Mouse (Mus musculus): ENCODE results near the gene Timp2.
"Not testable (repeated sequence)": the region's sequence is repeated elsewhere in the genome, so short reads cannot be mapped to it uniquely, and the experiment has no call there.

The Timp2 gene

DNA sequence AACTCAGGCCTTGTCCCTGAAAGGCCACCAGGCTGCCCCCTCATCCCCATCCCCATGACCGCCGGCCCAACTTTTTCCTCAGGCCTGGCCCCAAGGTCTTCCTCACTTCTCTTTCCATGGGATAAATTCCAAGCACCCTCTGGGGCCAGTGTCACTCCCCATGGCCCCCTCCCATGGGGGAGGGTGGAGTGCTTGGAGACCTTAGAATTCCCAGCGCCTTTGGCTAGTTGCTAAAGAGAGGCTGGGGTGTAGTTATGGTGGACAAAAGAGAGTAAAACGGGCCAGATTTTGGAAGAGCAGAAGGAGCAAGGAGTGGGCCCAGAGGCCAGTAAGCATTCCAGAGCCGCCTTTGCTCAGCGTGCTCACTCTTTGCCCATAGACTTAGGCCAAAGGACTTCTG, at the start of gene Timp2:
Gene Timp2, minus strand, starts transcription at position 101 of the 400 bp plus-strand sequence.
- no peak for DNase-seq (ENCODE audit: low read depth, low spot score)

DNA sequence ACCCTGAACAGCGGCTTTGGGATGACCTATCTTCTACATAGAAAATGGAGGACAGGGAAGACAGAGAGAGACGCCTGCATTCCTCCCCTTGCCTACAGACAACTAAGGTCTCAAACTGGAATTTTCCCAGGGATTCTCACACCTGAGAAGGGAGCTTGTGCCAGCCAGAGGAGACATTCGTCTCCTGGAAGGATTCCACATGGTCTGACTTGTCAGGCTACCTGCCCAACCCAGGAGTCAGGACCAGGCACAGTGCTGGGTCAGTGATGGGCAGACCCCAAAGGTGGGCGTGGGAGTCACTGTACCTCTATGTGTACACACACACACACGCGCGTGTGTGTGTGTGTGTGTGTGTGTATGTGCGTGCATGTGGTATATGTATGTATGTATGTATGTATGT, 49.8 kb upstream of the Timp2 start:
- DNase-seq (ENCODE audit: low read depth, low spot score) = no peak

DNA sequence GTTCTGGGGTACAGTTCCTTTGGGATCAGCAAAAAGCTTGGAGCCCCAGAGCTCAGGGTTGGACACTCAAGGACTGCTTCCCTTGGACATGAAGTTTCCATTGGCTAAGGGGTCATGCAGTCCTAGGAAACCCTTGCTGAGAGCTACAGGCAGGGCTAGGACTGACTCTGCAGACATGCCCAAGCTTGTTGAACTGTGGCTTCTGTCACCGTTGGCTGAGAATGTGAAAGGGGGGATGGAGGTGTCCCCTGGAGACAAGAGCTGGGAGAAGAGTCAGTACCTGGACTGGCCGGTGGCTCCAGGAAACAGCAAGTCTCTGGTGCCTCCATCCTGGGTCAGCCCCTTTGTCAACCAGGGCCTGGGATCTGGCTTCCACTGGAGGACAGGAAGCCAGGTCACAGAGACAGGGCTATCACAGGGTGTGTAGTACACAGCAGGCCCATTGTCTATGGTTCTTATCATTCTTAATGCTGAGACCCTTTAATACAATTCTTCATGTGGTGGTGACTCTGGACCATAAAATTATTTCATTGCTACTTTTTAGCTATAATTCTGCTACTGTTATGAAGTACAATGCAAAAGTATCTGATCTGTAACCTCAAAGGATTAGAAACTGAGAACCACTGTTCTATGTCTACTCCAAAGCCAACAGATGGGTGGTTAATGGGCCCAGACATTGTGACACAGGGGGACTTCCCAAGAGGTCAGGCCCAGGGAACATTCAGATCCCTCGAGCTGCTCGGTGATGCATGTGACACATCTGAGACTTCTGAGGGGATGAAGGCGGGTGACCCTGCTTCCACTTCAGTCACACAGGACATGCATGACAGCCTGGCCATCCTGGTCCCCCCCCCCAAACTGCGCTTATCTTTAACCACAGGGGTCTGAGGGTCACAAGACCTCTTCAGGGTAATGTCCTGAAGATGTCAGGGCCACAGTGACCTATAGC, 48.7 kb upstream of the Timp2 start:
- DNase-seq (ENCODE audit: low read depth, low spot score) = no peak

DNA sequence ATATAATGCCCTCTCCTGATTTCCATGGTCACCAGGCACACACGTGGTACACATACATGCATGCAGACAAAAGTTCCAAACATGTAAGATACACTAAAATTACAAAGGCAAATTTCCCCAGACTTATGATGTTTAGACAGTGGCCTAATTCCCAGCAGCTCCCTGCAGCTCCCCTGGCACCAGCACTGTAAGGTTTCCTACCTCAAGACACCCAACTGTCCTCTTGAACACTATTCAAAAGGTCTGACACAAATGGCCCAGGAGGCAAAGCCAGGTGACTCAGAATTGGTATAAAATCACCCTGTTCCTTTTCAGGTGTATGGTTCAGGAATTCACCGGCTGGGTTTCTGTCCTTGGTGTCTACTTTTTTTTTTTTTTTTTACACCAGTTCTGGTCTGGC, 47.6 kb upstream of the Timp2 start:
- DNase-seq (ENCODE audit: low read depth, low spot score) = no peak

DNA sequence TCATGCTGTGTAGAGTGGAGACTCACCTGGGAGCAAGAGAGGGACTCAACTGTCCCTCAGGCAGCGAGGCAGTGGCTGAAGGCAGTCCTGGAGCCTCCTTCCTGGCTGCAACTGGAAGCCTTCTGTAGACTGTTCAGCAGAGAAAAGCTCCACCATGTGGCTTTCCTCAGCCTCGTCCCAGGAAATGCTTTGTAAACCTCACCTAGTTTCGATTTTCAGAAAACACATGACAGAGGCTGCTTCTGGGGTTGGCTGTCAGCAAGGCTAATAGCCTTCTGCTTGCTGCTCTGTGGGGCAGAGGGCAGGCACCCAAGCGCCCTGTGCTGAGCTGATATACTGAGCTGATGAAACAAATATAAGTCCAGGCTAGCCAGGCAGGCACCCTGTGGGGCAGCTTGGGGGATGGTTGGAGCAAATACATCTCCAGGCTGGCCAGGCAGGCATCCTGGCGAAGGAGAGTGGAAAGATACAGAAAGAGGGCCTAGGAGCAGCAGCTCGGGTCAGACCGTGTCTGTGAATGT, 46.3 kb upstream of the Timp2 start, which contains the start of gene Lgals3bp:
Gene Lgals3bp, minus strand, starts transcription at position 333 of the 521 bp plus-strand sequence.
- no peak for DNase-seq (ENCODE audit: low read depth, low spot score)

DNA sequence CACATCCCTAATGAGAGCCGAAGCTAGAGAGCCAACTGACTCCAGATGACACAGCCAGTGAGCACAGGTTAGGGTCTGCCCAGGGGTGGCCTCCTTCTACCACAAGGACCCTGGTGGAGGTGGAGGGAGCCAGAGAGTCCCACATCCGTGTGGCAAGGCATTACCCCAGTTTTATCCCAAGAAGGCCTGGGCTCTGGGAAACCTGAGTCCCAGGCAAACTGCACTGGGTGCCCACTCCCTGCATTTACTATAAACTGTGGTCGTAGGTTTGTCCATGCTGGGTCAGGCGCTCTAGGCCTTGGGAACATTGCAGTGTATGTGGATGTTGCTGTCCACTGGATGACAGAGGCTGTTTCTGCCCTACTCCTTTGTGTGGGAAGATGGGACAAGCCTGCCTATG, 45.7 kb upstream of the Timp2 start:
- no peak for DNase-seq (ENCODE audit: low read depth, low spot score)

DNA sequence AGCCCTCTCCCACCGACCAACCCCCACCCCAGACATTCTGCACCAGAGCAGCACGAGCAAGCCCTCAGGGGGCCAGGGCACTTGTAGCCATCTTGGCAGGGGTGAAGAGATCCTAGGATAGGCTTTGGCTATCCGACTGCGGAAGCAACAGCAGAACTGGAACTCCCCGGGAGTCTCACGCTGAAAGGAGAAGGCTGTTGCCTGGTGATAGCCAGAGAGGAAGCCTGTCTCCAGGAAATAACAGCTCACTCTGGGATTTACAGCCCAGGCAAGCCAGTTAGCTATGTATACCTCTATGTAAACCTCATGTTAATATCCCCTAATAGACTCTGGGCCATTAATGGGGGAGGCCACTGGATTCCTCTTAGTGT, 45.0 kb upstream of the Timp2 start:
- DNase-seq (ENCODE audit: low read depth, low spot score) = no peak

DNA sequence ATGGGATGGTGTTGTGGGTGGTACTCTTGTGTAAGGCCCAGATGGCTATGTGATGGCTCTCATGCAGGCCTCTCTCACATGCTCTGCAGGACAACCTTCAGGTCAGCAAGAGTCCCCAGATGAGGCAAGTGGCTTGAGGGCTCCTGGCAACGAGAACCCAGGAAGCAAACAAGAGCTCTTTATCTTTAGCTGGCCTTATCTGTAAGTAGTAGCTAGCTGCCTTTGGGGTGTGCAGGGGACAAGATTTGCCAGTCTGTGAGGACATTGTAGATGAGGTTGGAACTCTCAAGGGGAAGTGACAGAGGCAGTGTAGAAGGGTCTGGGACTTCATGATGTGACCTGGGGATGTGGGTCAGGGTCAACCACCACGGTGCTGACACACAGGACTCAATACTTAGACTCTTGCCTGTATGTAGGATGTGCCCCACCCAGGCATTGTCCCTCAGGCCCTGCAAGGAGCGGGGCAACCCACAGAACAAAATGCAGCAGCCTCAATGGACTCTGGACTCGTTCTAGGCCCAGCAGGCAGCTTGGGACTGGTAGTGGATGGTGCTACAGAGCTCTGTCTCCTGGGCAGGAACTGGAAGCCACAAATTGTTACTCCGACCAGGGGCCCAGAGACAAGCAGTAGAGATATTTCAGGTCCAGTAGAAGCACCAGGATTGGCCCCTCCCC, 44.5 kb upstream of the Timp2 start:
- DNase-seq (ENCODE audit: low read depth, low spot score) = no peak

DNA sequence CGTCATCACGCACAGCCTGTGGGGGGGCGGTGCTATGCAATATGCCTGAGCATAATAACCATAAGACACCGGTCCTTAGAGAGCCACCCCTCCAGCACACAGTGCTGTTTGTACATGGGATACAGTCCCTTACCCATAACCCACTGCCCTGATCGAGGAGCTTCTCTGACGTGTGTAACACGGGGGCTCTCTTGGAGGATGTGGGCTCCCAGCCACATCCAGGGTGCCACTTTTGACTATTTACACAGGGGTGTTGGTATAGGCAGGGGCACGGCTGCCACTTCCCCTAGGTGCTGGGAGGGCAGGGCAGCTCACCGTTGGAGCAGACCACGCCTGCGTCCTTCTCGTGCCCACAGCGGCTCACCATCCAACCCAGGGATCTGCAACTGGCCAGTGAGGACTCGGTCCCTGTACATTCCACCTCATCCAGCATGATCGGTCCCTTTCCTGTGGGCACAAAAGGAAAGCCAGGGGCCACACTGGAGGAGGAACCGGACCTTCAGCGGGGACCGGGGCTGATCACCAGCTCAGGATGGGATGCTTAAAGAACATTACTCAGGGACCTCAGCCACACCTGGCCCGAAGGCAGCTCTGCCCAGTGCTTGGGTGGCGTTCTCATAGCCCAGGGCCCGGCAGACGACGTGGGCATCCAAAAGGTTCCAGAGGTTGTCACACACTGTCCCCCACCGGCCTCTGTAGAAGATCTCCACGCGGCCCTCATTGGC, 42.4 kb upstream of the Timp2 start:
- DNase-seq (ENCODE audit: low read depth, low spot score) = no peak

DNA sequence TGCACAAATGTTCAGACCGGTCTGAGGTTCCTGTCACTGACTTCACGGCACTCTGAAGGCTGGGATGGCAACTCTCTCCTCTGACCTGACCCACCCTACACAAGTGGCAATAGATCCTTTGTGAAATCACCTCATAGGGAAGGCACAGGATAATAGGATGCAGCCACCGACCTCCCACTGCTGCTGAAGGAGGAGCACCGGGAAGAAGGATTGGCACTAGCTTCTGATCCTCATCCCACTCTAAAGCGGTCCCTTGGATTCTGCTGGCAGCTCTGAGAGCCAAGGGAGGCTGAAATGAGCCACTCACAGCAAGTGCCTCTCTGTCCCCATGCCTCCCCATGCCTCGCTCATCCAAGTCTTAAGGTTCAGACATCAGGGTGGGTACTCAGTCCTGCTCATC, 39.0 kb upstream of the Timp2 start:
- DNase-seq (ENCODE audit: low read depth, low spot score) = no peak

DNA sequence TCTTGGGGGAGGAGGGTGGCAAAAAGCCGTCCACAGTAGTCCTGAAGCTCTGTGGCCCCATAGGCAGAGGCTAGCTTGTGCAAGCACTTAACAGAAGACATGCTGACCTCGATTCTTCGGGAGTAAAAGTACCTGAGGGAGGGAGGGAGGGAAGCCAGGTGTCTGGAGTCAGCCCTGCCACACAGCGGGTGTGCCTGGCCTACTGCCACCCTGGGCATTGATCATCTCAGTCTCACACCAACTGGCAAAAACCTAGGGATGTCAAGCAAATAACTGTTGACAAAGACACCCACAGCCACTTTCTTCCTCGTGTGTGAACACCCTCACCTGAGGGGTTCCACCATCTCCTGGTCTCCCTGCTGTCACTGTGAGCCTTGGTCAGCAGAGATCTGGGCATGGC, 38.5 kb upstream of the Timp2 start:
- DNase-seq (ENCODE audit: low read depth, low spot score) = no peak

DNA sequence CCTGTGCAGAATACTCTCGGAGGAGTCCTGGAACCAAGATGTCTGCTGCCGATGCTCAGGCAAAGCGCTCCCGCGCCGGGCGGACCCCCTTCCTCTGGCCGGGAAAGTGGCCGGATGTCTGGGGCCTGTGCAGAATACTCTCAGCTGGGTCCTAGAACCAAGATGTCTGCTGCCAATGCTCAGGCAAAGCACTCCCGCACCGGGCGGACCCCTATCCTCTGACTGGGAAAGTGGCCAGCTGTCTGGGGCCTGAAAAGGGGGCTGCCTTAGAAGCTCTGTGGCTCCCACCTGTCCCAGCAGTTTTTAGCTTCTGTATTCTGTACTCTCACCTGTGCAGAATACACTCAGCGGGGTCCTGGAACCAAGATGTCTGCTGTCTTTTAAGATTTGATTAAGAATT, 32.3 kb upstream of the Timp2 start:
- not testable (repeated sequence) for DNase-seq (ENCODE audit: low read depth, low spot score)

DNA sequence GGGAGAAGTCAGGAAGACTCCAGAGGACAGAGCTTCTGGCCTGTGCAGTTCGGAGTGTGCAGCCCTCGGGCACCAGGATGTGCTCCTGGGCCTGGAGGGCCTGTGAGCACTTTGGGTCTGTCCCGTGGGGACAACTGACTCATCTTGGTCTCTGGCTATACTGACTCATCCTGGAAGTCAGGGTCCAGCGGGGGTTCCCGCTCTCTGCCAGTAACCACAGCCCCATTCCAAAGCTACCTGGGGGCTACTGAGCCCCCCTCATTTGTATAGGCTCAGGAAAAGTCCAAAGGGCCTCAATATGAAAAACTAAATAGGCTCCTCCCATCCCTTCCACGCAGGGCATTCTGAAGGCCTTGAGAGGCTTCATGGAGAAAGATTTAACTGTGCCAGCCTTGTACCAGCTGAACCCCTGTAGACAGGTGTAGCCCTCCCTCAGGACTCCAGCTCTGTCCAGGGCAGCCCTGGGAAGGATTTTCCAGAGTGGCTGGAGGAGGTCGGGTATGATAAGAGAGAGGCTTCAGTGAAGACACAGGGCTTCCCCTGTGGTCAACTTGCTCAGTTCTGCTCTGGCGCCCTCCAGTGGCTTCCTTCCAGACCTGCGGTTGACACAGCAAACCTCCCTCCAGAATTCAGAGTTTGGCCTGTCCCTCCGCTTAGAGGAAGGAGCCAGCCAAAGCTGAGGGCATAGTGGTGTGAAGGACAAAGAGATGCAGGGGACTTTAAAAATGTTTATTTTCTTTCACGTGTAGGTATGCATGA, 23.9 kb upstream of the Timp2 start:
- DNase-seq (ENCODE audit: low read depth, low spot score) = peak; percentile 65

DNA sequence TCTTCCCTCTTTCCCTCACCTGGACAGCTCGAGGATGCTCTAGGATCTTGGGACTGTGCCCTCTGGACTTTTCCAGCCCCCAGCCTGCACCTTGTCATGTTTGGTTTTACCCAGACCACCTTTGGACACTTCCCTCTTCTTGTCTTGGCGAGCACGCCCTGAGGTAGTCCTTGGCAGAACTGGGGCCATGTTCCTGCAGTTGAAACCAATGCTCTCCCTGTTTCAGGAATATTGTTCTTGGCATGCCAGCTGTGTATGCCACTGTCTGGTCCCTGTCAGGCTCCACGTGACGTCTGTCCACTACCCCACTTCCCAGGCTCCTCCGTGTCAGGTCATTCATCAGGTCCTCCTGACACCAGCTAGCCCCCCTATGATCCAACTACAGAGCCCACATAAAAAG, 23.1 kb upstream of the Timp2 start:
- no peak for DNase-seq (ENCODE audit: low read depth, low spot score)

DNA sequence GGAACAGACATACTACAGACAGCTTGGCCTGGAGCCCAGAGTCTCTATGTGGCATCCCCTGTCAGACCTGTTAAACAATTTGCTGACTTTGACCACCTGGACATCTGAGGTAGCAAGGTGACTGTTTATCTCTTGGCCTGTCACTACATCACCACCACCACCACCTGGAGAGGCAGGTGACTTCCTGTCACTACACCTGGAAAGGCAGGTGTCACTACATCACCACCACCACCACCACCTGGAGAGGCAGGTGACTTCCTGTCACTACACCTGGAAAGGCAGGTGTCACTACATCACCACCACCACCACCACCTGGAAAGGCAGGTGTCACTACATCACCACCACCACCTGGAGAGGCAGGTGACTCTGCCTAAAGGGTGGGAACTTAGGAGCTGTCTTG, 20.8 kb upstream of the Timp2 start:
- DNase-seq (ENCODE audit: low read depth, low spot score) = not testable (repeated sequence)

DNA sequence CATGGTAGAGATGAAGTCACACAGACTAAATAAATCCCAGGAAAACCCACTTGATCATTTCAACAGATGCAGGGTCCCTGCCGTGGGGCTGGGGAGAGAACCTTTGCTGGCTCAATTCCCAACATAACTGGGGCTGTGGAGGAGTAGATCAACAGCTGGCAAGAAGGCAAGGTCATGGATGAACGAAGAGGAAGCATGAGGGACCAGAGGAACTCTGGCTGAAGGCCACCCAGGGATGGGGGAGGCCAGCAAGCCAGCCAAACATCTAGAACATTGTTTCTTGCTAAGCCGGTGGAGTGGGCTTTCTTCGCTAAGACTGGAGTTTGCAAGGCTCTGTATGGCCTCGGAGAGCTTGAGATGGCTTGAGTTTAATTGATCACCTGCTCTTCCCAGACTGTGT, 20.3 kb upstream of the Timp2 start:
- DNase-seq (ENCODE audit: low read depth, low spot score) = no peak

DNA sequence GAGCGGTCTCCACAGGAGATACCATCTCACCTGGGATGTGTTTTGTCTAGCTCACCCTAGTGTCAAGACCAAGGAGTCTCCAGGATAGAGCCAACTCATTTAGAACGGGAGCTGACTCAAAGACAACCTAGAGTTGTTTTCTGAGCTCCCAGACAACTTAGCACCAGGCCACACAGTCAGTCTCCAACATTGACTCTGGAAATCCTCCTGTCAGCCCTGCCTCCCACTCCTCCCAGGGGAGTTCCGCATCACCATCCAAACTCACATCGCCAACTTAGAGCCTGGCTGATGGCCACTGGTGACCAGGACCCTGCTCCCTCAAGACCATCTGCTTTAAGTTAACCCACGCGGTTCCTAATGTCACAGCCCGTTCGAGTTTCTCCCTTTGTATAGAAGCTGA, 19.9 kb upstream of the Timp2 start:
- DNase-seq (ENCODE audit: low read depth, low spot score) = no peak

DNA sequence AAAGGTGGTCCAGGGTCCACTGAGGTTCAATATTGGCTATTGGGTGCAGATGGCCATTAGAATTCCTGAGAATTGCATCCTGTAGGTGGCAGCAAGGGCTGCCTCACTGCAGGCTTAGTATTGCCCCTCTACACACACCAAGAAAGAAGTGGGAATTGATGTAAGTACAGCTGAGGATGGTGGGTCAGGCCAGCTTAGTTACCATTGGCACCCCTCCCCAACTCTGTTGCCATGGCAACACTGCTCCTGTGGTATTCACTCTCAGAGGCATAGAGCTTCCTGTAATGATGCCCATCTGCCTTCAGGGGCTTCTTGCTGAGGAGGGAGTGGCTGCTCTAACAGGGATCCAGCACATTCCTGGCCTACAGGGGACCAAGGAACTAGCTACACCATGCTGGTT, 19.5 kb upstream of the Timp2 start:
- no peak for DNase-seq (ENCODE audit: low read depth, low spot score)

DNA sequence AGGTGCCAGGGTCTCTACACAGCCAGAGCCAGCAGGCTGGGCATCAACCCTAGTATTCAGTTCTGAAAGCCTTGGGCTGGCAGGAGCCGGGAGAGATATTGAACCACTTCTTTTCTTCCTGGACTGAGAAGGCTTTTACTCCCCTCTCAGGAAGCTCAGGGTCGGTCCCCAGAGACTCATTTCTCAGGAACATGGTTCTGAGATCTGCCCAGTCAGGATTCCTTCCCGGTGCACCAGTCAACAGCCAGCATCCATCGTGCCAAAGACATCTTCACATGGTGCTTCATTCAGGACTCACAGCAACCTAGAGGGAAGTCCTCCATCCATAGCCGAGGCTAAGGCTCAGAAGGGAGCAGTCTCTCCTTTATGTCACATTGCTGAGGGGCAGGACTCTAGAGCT, 19.0 kb upstream of the Timp2 start:
- DNase-seq (ENCODE audit: low read depth, low spot score) = no peak

DNA sequence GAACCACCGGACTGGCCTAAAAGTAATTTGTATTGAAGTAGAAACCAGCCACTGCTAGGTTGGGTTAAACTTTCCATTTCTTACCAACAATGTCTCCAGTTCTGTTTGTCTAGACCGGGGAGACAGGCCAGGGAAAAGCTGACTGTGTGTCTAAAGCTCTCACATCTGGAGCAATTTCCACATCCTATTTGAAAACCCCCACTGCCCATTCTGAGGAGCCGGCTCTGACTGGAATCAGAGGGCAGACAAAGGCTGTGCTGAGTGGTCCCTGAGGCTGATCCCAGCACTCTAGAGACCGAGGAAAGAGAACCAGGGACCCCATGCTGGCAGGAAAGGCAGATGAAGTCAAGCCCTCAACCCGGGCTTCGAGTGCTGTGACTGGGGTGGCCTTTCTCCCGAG, 17.1 kb upstream of the Timp2 start:
- DNase-seq (ENCODE audit: low read depth, low spot score) = no peak

DNA sequence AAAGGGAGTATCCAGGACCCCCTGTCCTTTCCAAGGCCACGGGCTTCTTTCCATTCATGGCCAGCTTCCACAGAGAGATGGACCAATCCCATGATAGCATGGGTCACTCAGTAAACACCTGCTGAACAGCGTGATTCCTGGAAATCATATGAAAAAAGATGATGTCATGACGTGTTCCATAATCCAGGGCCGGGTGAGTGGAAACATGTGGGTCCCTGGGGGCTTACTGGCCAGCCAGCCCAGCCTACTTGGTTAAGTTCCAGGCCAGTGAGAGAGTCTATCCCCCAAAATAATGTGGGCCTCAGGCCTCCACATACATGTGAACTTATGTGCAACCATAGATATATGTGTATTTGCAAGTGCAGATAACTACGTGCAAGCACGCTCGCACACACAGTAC, 16.3 kb upstream of the Timp2 start:
- DNase-seq (ENCODE audit: low read depth, low spot score) = no peak
